Mouse (Mus musculus) kidney, adult 2 months (tissue): Measurements from ENCODE around the gene Mettl7a2.

Experiments
- CTCF ChIP-seq: fragments of 200-500 bp; conservative IDR thresholded peaks from 2 replicates; pipeline ENCODE4 v1.5.1; 2011; ENCODE audit warnings: low read depth, mild to moderate bottlenecking, control low read depth, low read length, moderate library complexity, mixed read lengths; ENCODE audit not compliant: insufficient read depth, insufficient read length
- POLR2A ChIP-seq: fragments of 200-500 bp; IDR thresholded peaks from one replicate; pipeline ENCODE4 v1.6.1; 2011; ENCODE audit warnings: low read depth, low read length, control low read depth

DNA sequence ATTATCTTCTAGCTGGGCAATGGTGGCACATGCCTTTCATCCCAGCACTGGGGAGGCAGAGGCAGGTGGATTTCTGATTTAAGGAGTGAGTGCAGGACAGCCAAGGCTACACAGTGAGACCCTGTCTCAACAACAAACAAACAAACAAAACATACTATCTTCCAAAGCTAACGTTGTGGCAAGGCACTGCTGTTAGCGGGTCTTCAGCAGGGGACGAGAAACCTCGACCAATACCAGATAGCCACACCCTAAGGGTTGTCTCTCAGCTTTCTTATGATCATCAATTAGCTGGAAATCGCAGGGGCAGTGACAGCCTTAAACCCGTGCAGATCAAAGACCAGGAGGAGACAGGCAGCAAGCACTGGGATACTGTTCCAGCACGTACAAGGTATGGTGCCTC, 11.2 kb downstream of the Mettl7a2 start, which contains the start of gene Higd1c:
- TF ChIP-seq CTCF = no peak
- no peak for TF ChIP-seq POLR2A
